Mouse (Mus musculus): ENCODE results near the gene Nkpd1.

Gene Nkpd1

GRCm38 (mm10) chr7:19517652-19518365, at the start of gene Nkpd1:
TSS of gene Nkpd1 (plus strand) at chr7:19517838.
- DNase-seq = no peak

- DNase-seq = no peak
Measured at GRCm38 (mm10) chr7:19468279-19468678, 49.4 kb upstream of the Nkpd1 start.

- no peak for DNase-seq
Measured at GRCm38 (mm10) chr7:19469404-19469803, 48.2 kb upstream of the Nkpd1 start.

GRCm38 (mm10) chr7:19470308-19470707, 47.3 kb upstream of the Nkpd1 start:
- DNase-seq = no peak

GRCm38 (mm10) chr7:19472403-19472802, 45.2 kb upstream of the Nkpd1 start:
- peak; percentile 58 to 75 for DNase-seq

GRCm38 (mm10) chr7:19473875-19474443, 43.7 kb upstream of the Nkpd1 start:
- peak in 1 of 2 experiments; percentile 40 for DNase-seq

GRCm38 (mm10) chr7:19477084-19477483, 40.6 kb upstream of the Nkpd1 start:
- no peak for DNase-seq

GRCm38 (mm10) chr7:19477624-19478384, 39.8 kb upstream of the Nkpd1 start:
- peak; percentile 63 to 76 for DNase-seq

- DNase-seq = no peak
Measured at GRCm38 (mm10) chr7:19483281-19483680, 34.4 kb upstream of the Nkpd1 start.

GRCm38 (mm10) chr7:19485488-19485887, 32.1 kb upstream of the Nkpd1 start:
- DNase-seq = no peak

GRCm38 (mm10) chr7:19486549-19486948, 31.1 kb upstream of the Nkpd1 start:
- no peak for DNase-seq

- DNase-seq = no peak
Measured at GRCm38 (mm10) chr7:19489525-19489924, 28.1 kb upstream of the Nkpd1 start.

GRCm38 (mm10) chr7:19491731-19492130, 25.9 kb upstream of the Nkpd1 start:
- peak; percentile 71 to 80 for DNase-seq

- DNase-seq = peak; percentile 27 to 48
Measured at GRCm38 (mm10) chr7:19494751-19495474, 22.7 kb upstream of the Nkpd1 start.

- peak; percentile 76 to 84 for DNase-seq
Measured at GRCm38 (mm10) chr7:19495521-19496213, 22.0 kb upstream of the Nkpd1 start.

- DNase-seq = no peak
Measured at GRCm38 (mm10) chr7:19496214-19496555, 21.5 kb upstream of the Nkpd1 start.

- peak; percentile 30 to 43 for DNase-seq
Measured at GRCm38 (mm10) chr7:19498326-19498725, 19.3 kb upstream of the Nkpd1 start.

- DNase-seq = no peak
Measured at GRCm38 (mm10) chr7:19500420-19501363, 16.9 kb upstream of the Nkpd1 start.

- DNase-seq = no peak
Measured at GRCm38 (mm10) chr7:19501658-19502057, 16.0 kb upstream of the Nkpd1 start.

GRCm38 (mm10) chr7:19503481-19504068, 14.1 kb upstream of the Nkpd1 start:
- peak; percentile 39 to 51 for DNase-seq

GRCm38 (mm10) chr7:19506326-19506725, 11.3 kb upstream of the Nkpd1 start:
- DNase-seq = no peak

Data from kidney, adult 8-10 months (tissue).